Mouse (Mus musculus) ZHBTc4 (cell line): ENCODE data around the gene Hcfc1.

ENCODE experiments used
- DNase-seq: peaks from one replicate; pipeline ENCODE4 v3.0.0-alpha.2; 2011; ENCODE audit warnings: low read depth, low spot score

Hcfc1 gene

GRCm38 (mm10) chrX:73966248-73967176, at the start of gene Hcfc1:
Hcfc1 (minus strand) TSS chrX:73966357.
- DNase-seq, result peak; percentile 91

GRCm38 (mm10) chrX:74014597-74014996, 48.4 kb upstream of the Hcfc1 start:
- DNase-seq, result no peak

GRCm38 (mm10) chrX:74008063-74008462, 41.9 kb upstream of the Hcfc1 start:
- DNase-seq, result peak; percentile 94

GRCm38 (mm10) chrX:74006401-74006800, 40.2 kb upstream of the Hcfc1 start:
- DNase-seq, result peak; percentile 39

GRCm38 (mm10) chrX:74003644-74004043, 37.5 kb upstream of the Hcfc1 start:
- no peak for DNase-seq

- no peak for DNase-seq
Measured at GRCm38 (mm10) chrX:74001024-74001423, 34.9 kb upstream of the Hcfc1 start.

- DNase-seq, result peak; percentile 79
Measured at GRCm38 (mm10) chrX:73998911-73999869, 33.0 kb upstream of the Hcfc1 start.

- DNase-seq, result no peak
Measured at GRCm38 (mm10) chrX:73977783-73978182, 11.6 kb upstream of the Hcfc1 start.

- no peak for DNase-seq
Measured at GRCm38 (mm10) chrX:73976283-73976682, 10.1 kb upstream of the Hcfc1 start.

- DNase-seq, result no peak
Measured at GRCm38 (mm10) chrX:73972774-73973173, 6.6 kb upstream of the Hcfc1 start.

- DNase-seq, result no peak
Measured at GRCm38 (mm10) chrX:73970781-73971180, 4.6 kb upstream of the Hcfc1 start.

GRCm38 (mm10) chrX:73969729-73970128, 3.6 kb upstream of the Hcfc1 start:
- DNase-seq, result no peak

- DNase-seq, result no peak
Measured at GRCm38 (mm10) chrX:73969167-73969566, 3.0 kb upstream of the Hcfc1 start.

GRCm38 (mm10) chrX:73967177-73968075, 1.3 kb upstream of the Hcfc1 start:
- peak; percentile 95 for DNase-seq

- peak; percentile 47 for DNase-seq
Measured at GRCm38 (mm10) chrX:73965307-73965706, 850 bp downstream of the Hcfc1 start.

- DNase-seq, result peak; percentile 31
Measured at GRCm38 (mm10) chrX:73964363-73964762, 1.8 kb downstream of the Hcfc1 start.

GRCm38 (mm10) chrX:73954988-73955387, 11.2 kb downstream of the Hcfc1 start:
- DNase-seq, result no peak

GRCm38 (mm10) chrX:73952603-73953002, 13.6 kb downstream of the Hcfc1 start:
- no peak for DNase-seq

- no peak for DNase-seq
Measured at GRCm38 (mm10) chrX:73949341-73949740, 16.8 kb downstream of the Hcfc1 start.

GRCm38 (mm10) chrX:73948647-73949046, 17.5 kb downstream of the Hcfc1 start:
- peak; percentile 75 for DNase-seq

GRCm38 (mm10) chrX:73946896-73947295, 19.3 kb downstream of the Hcfc1 start:
- no peak for DNase-seq
